Mouse (Mus musculus) MEL (cell line): Measurements from ENCODE around the gene Socs4. TPM values are rescaled to one million over a fixed set of nuclear protein-coding genes. Genes with fewer than 3 reads are reported as not detected.

ENCODE experiments used
- DNase-seq: peaks from one replicate; pipeline ENCODE4 v3.0.0; 2011; ENCODE audit warnings: low read depth, low spot score
- H3K27ac ChIP-seq: 2 replicates; pipeline ENCODE4 v1.5.1; 2012; ENCODE audit warnings: low read depth, mild to moderate bottlenecking, control low read depth, low read length, moderate library complexity; ENCODE audit not compliant: control insufficient read depth
- H3K27me3 ChIP-seq, 2 experiments: fragments of 150-350 bp in 1 of 2; sonication (generic) in 1 of 2; 2 replicates each; pipeline ENCODE4 v1.6.1; 2012; ENCODE audit warnings: low read length in 2 of 2, mild to moderate bottlenecking in 2 of 2, improper control_type of control experiment in 1 of 2, moderate library complexity in 1 of 2; ENCODE audit not compliant: insufficient read depth in 2 of 2, control insufficient read depth in 1 of 2
- H3K36me3 ChIP-seq, 2 experiments: 2 replicates each; pipeline ENCODE4 v1.6.1; 2012 to 2014; ENCODE audit warnings: low read length in 2 of 2, improper control_type of control experiment in 1 of 2, inconsistent platforms in 1 of 2, mild to moderate bottlenecking in 1 of 2; ENCODE audit not compliant: insufficient read depth in 2 of 2, control insufficient read depth in 1 of 2
- H3K4me1 ChIP-seq, 2 experiments: fragments of 150-350 bp in 1 of 2; sonication (generic) in 1 of 2; 2 replicates each; pipeline ENCODE4 v1.6.1; 2012; ENCODE audit warnings: low read length in 2 of 2, improper control_type of control experiment in 1 of 2, mild to moderate bottlenecking in 1 of 2; ENCODE audit not compliant: insufficient read depth in 2 of 2, control insufficient read depth in 1 of 2
- H3K4me3 ChIP-seq, 2 experiments: fragments of 150-350 bp in 1 of 2; sonication (generic) in 1 of 2; 2 replicates each; pipeline ENCODE4 v1.5.1; 2012; ENCODE audit warnings: low read depth in 2 of 2, low read length in 2 of 2, mild to moderate bottlenecking in 2 of 2, moderate library complexity in 2 of 2, control low read depth in 1 of 2, improper control_type of control experiment in 1 of 2; ENCODE audit not compliant: control insufficient read depth in 1 of 2, insufficient read depth in 1 of 2
- H3K79me2 ChIP-seq: 2 replicates; pipeline ENCODE4 v1.6.1; 2012; ENCODE audit warnings: mild to moderate bottlenecking, low read length, moderate library complexity; ENCODE audit not compliant: control insufficient read depth, poor library complexity, insufficient read depth
- H3K9ac ChIP-seq: 2 replicates; pipeline ENCODE4 v1.6.1; 2012; ENCODE audit warnings: low read depth, mild to moderate bottlenecking, control low read depth, low read length, moderate library complexity; ENCODE audit not compliant: control insufficient read depth, poor library complexity, severe bottlenecking
- H3K9me3 ChIP-seq: fragments of 150-350 bp; sonication (generic); replicated peaks from 2 replicates; pipeline ENCODE4 v1.6.1; 2012; ENCODE audit warnings: mild to moderate bottlenecking, low read length, improper control_type of control experiment, moderate library complexity; ENCODE audit not compliant: insufficient read depth
- CHD1 ChIP-seq: IDR thresholded peaks from 2 replicates; pipeline ENCODE4 v1.6.1; 2012; ENCODE audit warnings: low read depth, mild to moderate bottlenecking, inconsistent platforms, low read length, improper control_type of control experiment
- CHD2 ChIP-seq: IDR thresholded peaks from 2 replicates; pipeline ENCODE4 v1.6.1; 2011; ENCODE audit warnings: low read length, improper control_type of control experiment
- CTCF ChIP-seq, 3 experiments: IDR thresholded peaks in 2 of 3; conservative IDR thresholded peaks in 1 of 3; 2 replicates each; pipeline ENCODE4 v1.5.1; 2011 to 2012; ENCODE audit warnings: low read length in 3 of 3, low read depth in 2 of 3, mild to moderate bottlenecking in 2 of 3, improper control_type of control experiment in 1 of 3, inconsistent platforms in 1 of 3, mixed read lengths in 1 of 3, moderate library complexity in 1 of 3; ENCODE audit not compliant: control insufficient read depth in 1 of 3, insufficient read depth in 1 of 3, poor library complexity in 1 of 3, severe bottlenecking in 1 of 3
- E2F4 ChIP-seq: IDR thresholded peaks from 2 replicates; pipeline ENCODE4 v1.6.1; 2011; ENCODE audit warnings: low read depth, low read length, improper control_type of control experiment, borderline replicate concordance
- ELF1 ChIP-seq: IDR thresholded peaks from 2 replicates; pipeline ENCODE4 v1.6.1; 2014; ENCODE audit warnings: low read depth, mild to moderate bottlenecking, inconsistent platforms, low read length, improper control_type of control experiment, moderate library complexity
- ETS1 ChIP-seq: IDR thresholded peaks from 2 replicates; pipeline ENCODE4 v1.6.1; 2012; ENCODE audit warnings: low read depth, mild to moderate bottlenecking, inconsistent platforms, low read length, improper control_type of control experiment, moderate library complexity
- GABPA ChIP-seq: IDR thresholded peaks from 2 replicates; pipeline ENCODE4 v1.6.1; 2012; ENCODE audit warnings: low read depth, mild to moderate bottlenecking, inconsistent platforms, low read length, improper control_type of control experiment, moderate library complexity
- GATA1 ChIP-seq: IDR thresholded peaks from 2 replicates; pipeline ENCODE4 v1.6.1; 2011; ENCODE audit warnings: low read depth, low read length, improper control_type of control experiment
- KAT2A ChIP-seq: conservative IDR thresholded peaks from 2 replicates; pipeline ENCODE4 v1.6.1; 2012; ENCODE audit warnings: low read depth, low read length, improper control_type of control experiment, inconsistent platforms
- MAFK ChIP-seq: IDR thresholded peaks from 2 replicates; pipeline ENCODE4 v1.6.1; 2011; ENCODE audit warnings: low read depth, mild to moderate bottlenecking, low read length, improper control_type of control experiment, borderline replicate concordance
- MAZ ChIP-seq: IDR thresholded peaks from 2 replicates; pipeline ENCODE4 v1.6.1; 2012; ENCODE audit warnings: low read depth, mild to moderate bottlenecking, inconsistent platforms, low read length, improper control_type of control experiment
- MEF2A ChIP-seq: IDR thresholded peaks from 2 replicates; pipeline ENCODE4 v1.6.1; 2014; ENCODE audit warnings: low read depth, mild to moderate bottlenecking, inconsistent platforms, low read length, improper control_type of control experiment; ENCODE audit not compliant: poor library complexity, insufficient replicate concordance, severe bottlenecking; ENCODE audit errors: extremely low read depth
- MXI1 ChIP-seq: IDR thresholded peaks from 2 replicates; pipeline ENCODE4 v1.6.1; 2011; ENCODE audit warnings: mild to moderate bottlenecking, low read depth, low read length, improper control_type of control experiment
- MYB ChIP-seq: IDR thresholded peaks from 2 replicates; pipeline ENCODE4 v1.6.1; 2011; ENCODE audit warnings: mild to moderate bottlenecking, low read depth, low read length, improper control_type of control experiment
- MYC ChIP-seq: IDR thresholded peaks from 2 replicates; pipeline ENCODE4 v1.6.1; 2011; ENCODE audit warnings: low read depth, mild to moderate bottlenecking, low read length, improper control_type of control experiment, moderate library complexity
- NELFE ChIP-seq: IDR thresholded peaks from 2 replicates; pipeline ENCODE4 v1.6.1; 2011; ENCODE audit warnings: low read depth, low read length, improper control_type of control experiment
- NRF1 ChIP-seq: IDR thresholded peaks from 2 replicates; pipeline ENCODE4 v1.6.1; 2014; ENCODE audit warnings: low read depth, mild to moderate bottlenecking, inconsistent platforms, low read length, improper control_type of control experiment, moderate library complexity; ENCODE audit not compliant: poor library complexity, insufficient read depth, severe bottlenecking
- POLR2A ChIP-seq, 2 experiments: IDR thresholded peaks; 2 replicates each; pipeline ENCODE4 v1.6.1; 2011 to 2012; ENCODE audit warnings: low read length in 2 of 2, mild to moderate bottlenecking in 2 of 2, control low read depth in 1 of 2, improper control_type of control experiment in 1 of 2, low read depth in 1 of 2, moderate library complexity in 1 of 2; ENCODE audit not compliant: control insufficient read depth in 1 of 2, insufficient read depth in 1 of 2, poor library complexity in 1 of 2
- POLR2AphosphoS2 ChIP-seq: IDR thresholded peaks from 2 replicates; pipeline ENCODE4 v1.6.1; 2011; ENCODE audit warnings: low read length, improper control_type of control experiment
- RAD21 ChIP-seq: IDR thresholded peaks from 2 replicates; pipeline ENCODE4 v1.6.1; 2011; ENCODE audit warnings: mild to moderate bottlenecking, low read depth, low read length, improper control_type of control experiment
- RCOR1 ChIP-seq: IDR thresholded peaks from 2 replicates; pipeline ENCODE4 v1.6.1; 2012; ENCODE audit warnings: low read depth, mild to moderate bottlenecking, inconsistent platforms, low read length, improper control_type of control experiment
- SIN3A ChIP-seq: IDR thresholded peaks from 2 replicates; pipeline ENCODE4 v1.6.1; 2012; ENCODE audit warnings: low read length, improper control_type of control experiment, inconsistent platforms
- SMC3 ChIP-seq: IDR thresholded peaks from 2 replicates; pipeline ENCODE4 v1.6.1; 2011; ENCODE audit warnings: low read depth, low read length, improper control_type of control experiment
- TAL1 ChIP-seq: IDR thresholded peaks from 2 replicates; pipeline ENCODE4 v1.6.1; 2012; ENCODE audit warnings: mild to moderate bottlenecking, inconsistent platforms, low read length, moderate library complexity, mixed read lengths
- TBP ChIP-seq: IDR thresholded peaks from 2 replicates; pipeline ENCODE4 v1.8.0; 2011; ENCODE audit warnings: low read depth, low read length, improper control_type of control experiment
- UBTF ChIP-seq: IDR thresholded peaks from 2 replicates; pipeline ENCODE4 v1.6.1; 2012; ENCODE audit warnings: low read depth, mild to moderate bottlenecking, inconsistent platforms, low read length, improper control_type of control experiment, moderate library complexity, borderline replicate concordance; ENCODE audit not compliant: insufficient read depth
- ZC3H11A ChIP-seq: IDR thresholded peaks from 2 replicates; pipeline ENCODE4 v1.6.1; 2012; ENCODE audit warnings: low read depth, mild to moderate bottlenecking, inconsistent platforms, low read length, improper control_type of control experiment
- ZMIZ1 ChIP-seq: IDR thresholded peaks from 2 replicates; pipeline ENCODE4 v1.6.1; 2012; ENCODE audit warnings: low read depth, mild to moderate bottlenecking, inconsistent platforms, low read length, improper control_type of control experiment, moderate library complexity
- polyA plus RNA-seq, 2 experiments: library from polyadenylated mRNA; stranded (reverse) in 1 of 2; unstranded in 1 of 2; fragments of >175 nt in 1 of 2; fragments of >200 nt in 1 of 2; gene quantifications; 2 replicates each; pipeline versions ENCODE4 v1.2.1 to v1.2.4; 2012; ENCODE audit warnings: low replicate concordance in 2 of 2, low read depth in 1 of 2; ENCODE audit not compliant: insufficient read length in 2 of 2, insufficient read depth in 1 of 2, missing spikeins in 1 of 2
- total RNA-seq: library from RNA; depleted of rRNA; stranded (reverse); fragments of 300-350 nt; gene quantifications from 2 replicates; pipeline ENCODE4 v1.2.3, GENCODE M21; 2012

Socs4 gene
- total and polyA plus RNA-seq, 3 experiments = 8.8 to 21.0 (median 13.9) TPM

DNA sequence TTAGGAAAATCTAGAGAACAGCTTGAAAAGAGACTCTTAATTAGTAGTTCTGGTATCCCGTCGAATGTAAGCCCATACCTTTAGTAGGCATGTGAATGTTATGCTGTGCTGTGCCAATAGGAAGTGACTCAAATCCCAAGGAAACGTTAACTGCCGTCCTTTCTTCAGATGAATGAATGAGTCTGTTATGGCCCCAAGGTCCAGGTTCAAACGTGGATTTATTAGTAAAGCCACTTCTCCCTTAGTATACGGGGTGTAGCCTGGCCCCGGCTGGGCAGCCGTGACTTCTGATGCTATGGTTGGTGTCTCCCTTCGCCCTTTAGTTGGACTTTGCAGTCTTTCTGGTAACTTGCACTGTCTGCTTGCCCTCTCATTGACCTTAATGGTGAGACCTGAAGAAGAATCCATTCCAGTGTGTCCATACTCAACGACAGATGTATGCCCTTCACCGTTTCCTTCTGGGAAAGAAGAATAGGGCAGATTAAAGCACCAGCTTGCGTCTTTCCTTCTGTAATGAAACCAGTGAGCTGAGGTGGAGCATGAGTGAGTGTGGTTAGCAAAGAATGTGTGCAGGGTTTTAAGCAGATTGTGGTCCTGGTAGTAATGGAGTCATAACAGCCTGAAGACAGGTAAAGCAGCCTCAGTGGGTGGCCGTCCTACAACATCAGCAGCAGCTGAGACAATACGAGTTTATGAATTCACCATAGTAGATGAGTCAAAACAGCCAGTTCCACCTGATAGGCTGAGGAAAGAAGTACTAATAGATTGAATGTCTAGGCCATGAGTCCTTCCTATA lies 26.4 kb downstream of the Socs4 start:
- Histone ChIP-seq H3K4me3 (no peak overlapping the region), H3K9ac (no peak overlapping the region), H3K27ac (no peak overlapping the region), H3K36me3 (peaks cover 1 to 32% of the 10 kb centered on the region in 2 experiments; a peak in 3 of 4 replicates), H3K9me3 (no peaks in the 10 kb centered on the region), H3K4me1 (peaks cover 8% of the 10 kb centered on the region in 2 experiments; a peak in 3 of 4 replicates), H3K79me2 (peaks cover 80% of the 10 kb centered on the region), H3K27me3 (no peaks in the 10 kb centered on the region)
- TF ChIP-seq TAL1 = no peak
- TF ChIP-seq GATA1 = no peak
- no peak for TF ChIP-seq GABPA
- no peak for TF ChIP-seq MAFK
- no peak for TF ChIP-seq MEF2A
- no peak for TF ChIP-seq MYB
- TF ChIP-seq KAT2A = no peak
- no peak for DNase-seq

DNA sequence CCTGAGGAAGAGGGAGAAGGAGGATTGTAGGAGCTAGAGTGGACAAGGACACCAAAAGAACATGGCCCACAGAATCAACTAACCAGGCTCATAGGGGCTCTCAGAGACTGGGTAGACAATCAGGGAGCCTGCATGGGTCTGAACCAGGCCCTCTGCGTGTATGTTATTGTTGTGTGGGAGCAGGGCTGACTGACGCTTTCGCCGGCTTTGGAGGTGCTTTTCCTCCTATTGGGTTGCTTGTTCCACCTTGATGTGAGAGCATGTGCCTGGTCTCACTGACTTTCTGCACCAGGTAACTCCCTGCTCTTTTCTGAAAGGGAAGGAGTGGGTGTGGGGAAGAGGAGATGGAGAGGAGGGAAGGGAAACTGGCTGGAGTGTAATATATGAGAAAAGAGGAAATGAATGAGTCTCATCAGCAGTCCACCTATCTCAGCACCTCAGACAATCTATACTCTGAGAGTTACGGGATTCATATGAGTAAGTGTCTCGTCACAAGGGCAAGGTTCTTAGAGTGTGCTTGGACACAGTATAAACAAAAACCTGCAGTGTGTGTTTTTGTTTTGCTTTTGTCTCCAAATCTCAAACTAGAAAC lies 28.2 kb downstream of the Socs4 start:
- no peak overlapping the region for H3K9ac ChIP-seq
- H3K27me3 ChIP-seq = no peaks in the 10 kb centered on the region
- peaks cover 67% of the 10 kb centered on the region for H3K79me2 ChIP-seq
- H3K4me1 ChIP-seq = peaks cover 8% of the 10 kb centered on the region in 2 experiments; a peak in 3 of 4 replicates
- peak; percentile 66 for DNase-seq
- no peak overlapping the region for H3K27ac ChIP-seq
- no peaks in the 10 kb centered on the region for H3K9me3 ChIP-seq
- no peak overlapping the region for H3K4me3 ChIP-seq
- TF ChIP-seq TBP (no peak), SIN3A (peak; percentile 31; the same call in 1 of the 2 replicates), E2F4 (no peak), MAZ (no peak), NRF1 (no peak), RCOR1 (peak; percentile 11; the same call in 1 of the 2 replicates), ETS1 (no peak), ZMIZ1 (no peak), GATA1 (0 out of 2 replicates have a peak, but pooled peaks have one; percentile 19), TAL1 (no peak), POLR2AphosphoS2 (no peak), MYB (no peak), NELFE (no peak), CHD2 (no peak), MXI1 (no peak), CTCF (IDR thresholded peaks at IDR 0.05 in 2 of 3, conservative IDR thresholded peaks at IDR 0.05 in 1 of 3; ENCODE audit: control insufficient read depth in 1 of 3, insufficient read depth in 1 of 3, low read depth in 2 of 3, low read length in 3 of 3, poor library complexity in 1 of 3, severe bottlenecking in 1 of 3) (no peak), POLR2A (IDR thresholded peaks at IDR 0.05; ENCODE audit: control insufficient read depth in 1 of 2, insufficient read depth in 1 of 2, low read depth in 1 of 2, low read length in 2 of 2, poor library complexity in 1 of 2) (no peak), MAFK (no peak), ELF1 (no peak), MEF2A (no peak), ZC3H11A (no peak), SMC3 (no peak), CHD1 (no peak), MYC (no peak), RAD21 (no peak), UBTF (no peak)
- H3K36me3 ChIP-seq = peaks cover 5 to 25% of the 10 kb centered on the region in 2 experiments; a peak in 3 of 4 replicates
